Mouse (Mus musculus): ENCODE results near the gene Rmnd1. TPM values are rescaled to one million over a fixed set of nuclear protein-coding genes. Genes with fewer than 3 reads are reported as not detected.

Gene Rmnd1
- total RNA-seq, 2 experiments from 2014 or later = 32.3 to 35.2 TPM

- peak; percentile 43 for DNase-seq (ENCODE audit: low spot score)
Observed at GRCm38 (mm10) chr10:4391851-4392250, 40.3 kb downstream of the Rmnd1 start.

GRCm38 (mm10) chr10:4391076-4391475 lies 41.1 kb downstream of the Rmnd1 start:
- no peak for DNase-seq (ENCODE audit: low spot score)

- no peak for DNase-seq (ENCODE audit: low spot score)
Observed at GRCm38 (mm10) chr10:4390550-4390949, 41.6 kb downstream of the Rmnd1 start.

- DNase-seq (ENCODE audit: low spot score) = no peak
Observed at GRCm38 (mm10) chr10:4389461-4390112, 42.6 kb downstream of the Rmnd1 start.

- DNase-seq (ENCODE audit: low spot score) = no peak
Observed at GRCm38 (mm10) chr10:4389036-4389435, 43.2 kb downstream of the Rmnd1 start.

GRCm38 (mm10) chr10:4388384-4388745 lies 43.8 kb downstream of the Rmnd1 start:
- DNase-seq (ENCODE audit: low spot score) = peak; percentile 17

GRCm38 (mm10) chr10:4387701-4388383 lies 44.3 kb downstream of the Rmnd1 start, which contains the start of gene Zbtb2:
TSS of gene Zbtb2 (minus strand) at chr10:4388108.
- peak; percentile 65 for DNase-seq (ENCODE audit: low spot score)

- DNase-seq (ENCODE audit: low spot score) = peak; percentile 93
Observed at GRCm38 (mm10) chr10:4386609-4387591, 45.3 kb downstream of the Rmnd1 start.

- DNase-seq (ENCODE audit: low spot score) = no peak
Observed at GRCm38 (mm10) chr10:4384244-4384643, 47.9 kb downstream of the Rmnd1 start.

GRCm38 (mm10) chr10:4380748-4381147 lies 51.4 kb downstream of the Rmnd1 start:
- DNase-seq (ENCODE audit: low spot score) = no peak

- DNase-seq (ENCODE audit: low spot score) = no peak
Observed at GRCm38 (mm10) chr10:4376931-4377330, 55.3 kb downstream of the Rmnd1 start.

- no peak for DNase-seq (ENCODE audit: low spot score)
Observed at GRCm38 (mm10) chr10:4376461-4376860, 55.7 kb downstream of the Rmnd1 start.

- DNase-seq (ENCODE audit: low spot score) = no peak
Observed at GRCm38 (mm10) chr10:4375267-4375666, 56.9 kb downstream of the Rmnd1 start.

GRCm38 (mm10) chr10:4374734-4375133 lies 57.5 kb downstream of the Rmnd1 start:
- DNase-seq (ENCODE audit: low spot score) = no peak

- no peak for DNase-seq (ENCODE audit: low spot score)
Observed at GRCm38 (mm10) chr10:4374239-4374638, 57.9 kb downstream of the Rmnd1 start.

- DNase-seq (ENCODE audit: low spot score) = no peak
Observed at GRCm38 (mm10) chr10:4373558-4373957, 58.6 kb downstream of the Rmnd1 start.

GRCm38 (mm10) chr10:4372011-4372410 lies 60.2 kb downstream of the Rmnd1 start:
- DNase-seq (ENCODE audit: low spot score) = peak; percentile 19

- DNase-seq (ENCODE audit: low spot score) = no peak
Observed at GRCm38 (mm10) chr10:4370105-4370504, 62.1 kb downstream of the Rmnd1 start.

- no peak for DNase-seq (ENCODE audit: low spot score)
Observed at GRCm38 (mm10) chr10:4364618-4365017, 67.6 kb downstream of the Rmnd1 start.

- no peak for DNase-seq (ENCODE audit: low spot score)
Observed at GRCm38 (mm10) chr10:4357435-4357834, 74.8 kb downstream of the Rmnd1 start.

GRCm38 (mm10) chr10:4356640-4357039 lies 75.5 kb downstream of the Rmnd1 start:
- no peak for DNase-seq (ENCODE audit: low spot score)

- no peak for DNase-seq (ENCODE audit: low spot score)
Observed at GRCm38 (mm10) chr10:4355882-4356451, 76.2 kb downstream of the Rmnd1 start.
